Mouse (Mus musculus): ENCODE measurements around the gene Gm17542.
"Not testable (repeated sequence)": the region's sequence is repeated elsewhere in the genome, so short reads cannot be mapped to it uniquely, and the experiment has no call there.

Gm17542 gene

DNA sequence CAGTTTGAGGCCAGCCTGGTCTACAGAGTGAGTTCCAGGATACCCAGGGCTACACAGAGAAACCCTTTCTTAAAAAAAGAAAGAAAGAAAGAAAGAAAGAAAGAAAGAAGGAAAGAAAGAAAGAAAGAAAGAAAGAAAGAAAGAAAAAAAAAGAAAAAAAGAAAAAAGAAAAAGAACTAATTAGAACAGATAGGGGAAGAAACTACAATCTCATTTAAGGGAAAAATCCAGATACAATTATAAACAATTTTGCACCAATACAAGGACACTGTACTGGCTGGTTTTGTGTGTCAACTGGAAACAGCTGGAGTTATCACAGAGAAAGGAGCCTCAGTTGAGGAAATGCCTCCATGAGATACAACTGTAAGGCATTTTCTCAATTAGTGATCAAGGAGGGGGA, at the start of gene Gm17542:
Gene Gm17542 (minus strand): TSS at position 101 of the 400 bp plus-strand sequence.
- not testable (repeated sequence) for DNase-seq

DNA sequence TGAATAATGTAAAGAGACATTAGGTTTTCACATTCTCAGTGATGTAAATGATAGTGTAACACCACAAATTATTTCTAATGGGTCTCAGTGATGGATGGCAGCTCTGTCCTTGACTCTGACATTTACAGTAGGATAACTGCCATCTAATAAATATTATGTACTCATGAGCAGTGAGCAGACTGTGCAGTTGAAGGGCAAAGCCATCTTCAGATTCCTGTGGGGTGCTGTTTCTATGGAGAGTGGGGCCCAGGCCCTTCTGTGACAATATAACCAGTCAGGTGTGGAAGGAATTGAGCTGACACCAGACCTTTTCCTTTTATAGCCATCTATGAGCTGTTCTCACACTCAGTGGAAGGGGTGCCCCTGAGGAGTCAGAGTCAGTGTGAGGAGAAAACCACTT, 21.8 kb upstream of the Gm17542 start:
- DNase-seq: no peak

DNA sequence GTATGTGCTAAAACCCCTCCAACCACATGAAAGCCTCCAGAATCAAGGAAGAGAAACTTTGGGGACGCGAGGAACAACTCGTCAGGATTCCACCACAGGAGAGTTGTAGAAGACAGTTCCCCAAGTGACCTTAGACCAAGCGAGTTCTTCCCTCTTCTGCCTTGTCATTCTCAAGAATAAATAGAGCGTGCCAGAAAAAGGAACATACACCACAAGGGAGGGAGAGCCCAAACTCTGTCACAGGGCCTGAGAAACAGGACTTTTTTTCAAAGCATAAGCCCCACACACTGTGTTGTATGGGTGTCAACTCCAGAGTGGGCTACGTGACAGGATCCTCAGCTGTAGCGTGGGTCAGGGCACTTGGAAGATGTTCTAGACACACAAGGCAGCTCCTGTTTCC, 20.1 kb upstream of the Gm17542 start:
- no peak for DNase-seq

DNA sequence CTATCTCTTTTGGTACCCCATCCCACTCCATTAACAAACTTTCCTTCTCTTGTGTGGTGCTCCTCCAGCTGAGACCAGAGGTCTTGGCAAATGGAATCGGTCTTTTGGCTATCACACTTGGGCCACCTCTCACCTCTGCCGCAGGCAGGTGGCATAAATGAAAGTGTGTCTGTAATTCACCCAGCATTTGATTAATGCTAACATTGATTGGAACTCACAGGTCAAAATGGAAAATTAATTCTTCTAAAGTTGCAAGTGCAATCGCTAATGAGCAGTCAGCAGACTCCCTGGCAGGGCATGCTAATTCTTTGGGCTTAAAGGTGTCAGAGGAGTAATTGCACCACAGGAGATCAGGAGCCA, 3.2 kb downstream of the Gm17542 start:
- no peak for DNase-seq

DNA sequence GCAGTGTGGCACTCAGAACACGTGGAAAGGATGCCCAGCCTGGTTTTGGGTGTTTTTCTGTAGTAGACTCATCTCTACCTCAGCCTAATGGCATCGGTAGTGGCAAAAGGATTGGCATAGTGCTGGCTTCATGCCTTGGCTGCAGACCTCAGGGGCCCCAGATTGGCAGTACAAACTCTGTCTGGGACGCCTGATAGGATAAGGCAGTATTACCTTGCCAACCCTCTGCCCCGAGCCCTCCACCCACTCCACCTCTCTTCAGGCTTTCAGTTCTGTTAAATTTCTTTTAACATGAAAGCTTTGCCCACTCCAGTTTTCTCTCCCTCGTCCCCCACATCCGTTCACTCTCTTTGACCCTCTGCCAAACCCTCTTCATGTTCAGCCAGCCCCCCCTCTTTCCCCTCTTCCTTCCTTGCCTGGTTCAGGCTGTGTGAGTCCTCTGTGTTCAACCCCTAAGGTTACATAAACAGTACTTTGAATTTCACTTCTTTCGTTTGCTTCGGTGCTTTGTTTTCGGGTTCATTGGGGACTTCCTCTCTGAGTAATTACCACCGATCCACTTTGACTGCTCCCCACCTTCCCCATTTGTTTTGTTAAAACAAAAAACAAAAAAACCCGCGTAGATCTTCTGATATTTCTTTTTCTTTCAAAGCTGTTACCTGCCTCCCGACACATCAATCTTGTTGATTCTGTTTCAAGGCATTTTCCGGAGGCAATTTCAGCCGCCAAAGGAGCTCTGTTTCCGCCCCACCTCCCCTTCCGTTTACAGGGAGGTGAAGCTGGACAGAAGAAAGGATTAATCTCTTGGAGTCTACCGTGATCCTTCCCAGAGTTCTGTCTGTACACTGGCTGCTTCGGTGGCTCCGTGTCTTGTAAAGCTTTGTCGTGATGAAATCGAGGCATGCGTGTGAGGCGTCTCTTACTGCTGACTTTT, 3.9 kb downstream of the Gm17542 start:
- DNase-seq: peak; percentile 3

DNA sequence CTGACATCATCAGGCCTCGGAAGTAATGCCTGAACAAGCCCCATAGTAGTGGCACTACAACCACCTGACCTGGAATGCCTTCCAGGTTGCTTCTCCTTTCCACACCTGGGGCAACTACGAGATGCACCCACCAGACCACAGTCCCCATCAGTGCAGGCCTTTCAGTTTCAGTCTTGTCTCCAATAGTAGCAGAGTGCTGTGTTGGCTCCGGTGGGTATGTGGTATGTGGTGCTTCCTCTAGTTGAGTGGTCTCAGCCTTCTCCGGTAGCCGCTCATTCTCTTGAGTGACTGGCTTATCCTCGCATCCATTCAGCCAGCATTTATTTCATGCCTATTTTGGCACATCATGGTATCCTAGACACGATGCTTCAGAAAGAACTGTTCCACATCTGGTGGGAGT, 4.8 kb downstream of the Gm17542 start:
- no peak for DNase-seq

DNA sequence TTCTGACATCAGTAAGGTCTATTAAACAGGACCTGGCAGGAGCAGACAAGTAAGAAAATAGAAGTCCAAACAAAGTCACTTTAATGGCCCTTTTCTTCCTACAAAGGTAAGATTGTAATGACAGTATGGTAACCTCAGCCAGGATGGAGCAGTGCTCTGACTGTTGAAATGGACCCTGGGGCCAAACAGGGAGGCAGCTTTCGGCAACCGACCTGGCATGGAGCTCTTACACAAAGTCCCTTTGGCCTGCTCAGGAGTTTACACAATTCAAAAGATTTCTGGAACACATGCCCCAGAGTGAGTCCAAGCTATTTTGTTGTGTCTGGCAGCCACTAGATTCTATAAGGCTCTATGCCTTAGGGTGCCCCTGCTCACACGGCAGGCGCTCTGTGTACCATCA, 9.0 kb downstream of the Gm17542 start:
- DNase-seq: no peak

- DNase-seq: no peak
These were observed 17.4 kb downstream of the Gm17542 start for GRCm38 (mm10) chr10:58700578-58700977.

GRCm38 (mm10) chr10:58700160-58700559, 17.9 kb downstream of the Gm17542 start:
- DNase-seq: no peak

GRCm38 (mm10) chr10:58698955-58699354, 19.1 kb downstream of the Gm17542 start:
- no peak for DNase-seq

GRCm38 (mm10) chr10:58691051-58691450, 27.0 kb downstream of the Gm17542 start:
- no peak for DNase-seq

GRCm38 (mm10) chr10:58679298-58679697, 38.7 kb downstream of the Gm17542 start:
- no peak for DNase-seq

GRCm38 (mm10) chr10:58675533-58675932, 42.5 kb downstream of the Gm17542 start, which contains the start of gene Edar:
Gene Edar, minus strand, starts transcription at chr10:58675654.
- DNase-seq: peak; percentile 69

GRCm38 (mm10) chr10:58673278-58674061, 44.5 kb downstream of the Gm17542 start:
- DNase-seq: peak; percentile 82

- no peak for DNase-seq
These were observed 45.3 kb downstream of the Gm17542 start for GRCm38 (mm10) chr10:58672557-58673277.

GRCm38 (mm10) chr10:58663868-58664267, 54.1 kb downstream of the Gm17542 start:
- no peak for DNase-seq
